Mouse (Mus musculus): ENCODE data around the gene Kncn.

- peak; percentile 75 for TF ChIP-seq CTCF (conservative IDR thresholded peaks at IDR 0.05; ENCODE audit: insufficient read depth, insufficient read length, low read depth, low read length)
- TF ChIP-seq POLR2A (IDR thresholded peaks at IDR 0.05; ENCODE audit: low read depth, low read length) = no peak
These were observed 18.6 kb downstream of the Kncn start for GRCm38 (mm10) chr4:115902816-115903215.

Data from kidney, adult 2 months (tissue).